Mouse (Mus musculus) hindbrain, embryonic 14.5 days (tissue): ENCODE data around the gene Tnnt1. TPM values are rescaled to one million over a fixed set of nuclear protein-coding genes. Genes with fewer than 3 reads are reported as not detected.
A peak's percentile ranks its signal among the peaks of the same experiment; 100 is the strongest.

ENCODE experiments used
- ATAC-seq: fragments of 200-750 bp; cut with Nextera tagmentation; 2 replicates; pipeline ENCODE4 v1.8.0; 2017; ENCODE audit warnings: moderate number of reproducible peaks, mild to moderate bottlenecking, moderate TSS enrichment, moderate library complexity; ENCODE audit not compliant: low FRiP score
- DNase-seq: peaks from one replicate; pipeline ENCODE4 v3.0.0-alpha.2; 2015; ENCODE audit warnings: low spot score
- H3K27ac ChIP-seq: fragments of 300-500 bp; sonication (generic); 2 replicates; pipeline ENCODE4 v1.5.1; 2014; ENCODE audit warnings: mild to moderate bottlenecking, moderate library complexity
- H3K27me3 ChIP-seq: fragments of 300-500 bp; sonication (generic); 2 replicates; pipeline ENCODE4 v1.6.1; 2014; ENCODE audit warnings: mild to moderate bottlenecking, low read length, mixed read lengths; ENCODE audit not compliant: control insufficient read depth, insufficient read depth
- H3K36me3 ChIP-seq: fragments of 300-500 bp; sonication (generic); replicated peaks from 2 replicates; pipeline ENCODE4 v1.6.1; 2014; ENCODE audit not compliant: control insufficient read depth, insufficient read depth
- H3K4me1 ChIP-seq: fragments of 300-500 bp; sonication (generic); replicated peaks from 2 replicates; pipeline ENCODE4 v1.6.1; 2014; ENCODE audit warnings: antibody characterized with exemption, low read length, mixed read lengths; ENCODE audit not compliant: control insufficient read depth, insufficient read depth
- H3K4me2 ChIP-seq: fragments of 300-500 bp; sonication (generic); replicated peaks from 2 replicates; pipeline ENCODE4 v1.6.1; 2014; ENCODE audit warnings: mild to moderate bottlenecking, moderate library complexity
- H3K4me3 ChIP-seq: fragments of 300-500 bp; sonication (generic); replicated peaks from 2 replicates; pipeline ENCODE4 v1.5.1; 2014; ENCODE audit warnings: mild to moderate bottlenecking, low read length
- H3K9ac ChIP-seq: fragments of 300-500 bp; sonication (generic); 2 replicates; pipeline ENCODE4 v1.6.1; 2014
- H3K9me3 ChIP-seq: fragments of 300-500 bp; sonication (generic); 2 replicates; pipeline ENCODE4 v1.6.1; 2016; ENCODE audit warnings: low read length; ENCODE audit not compliant: control insufficient read depth
- WGBS: fragments of 180-500 bp; shearing (Covaris S2); extraction: QIAGEN DNeasy Blood & Tissue Kit; methylation state at CpG from one replicate; pipeline ENCODE4 v1.1.7; 2014; 5-methylcytosine and 5-hydroxymethylcytosine counted together
- polyA plus RNA-seq: library from polyadenylated mRNA; unstranded; fragments of >200 nt; fragmentation: Nextera tagmentation; extraction: Ambion mirVana; gene quantifications from 2 replicates; pipeline ENCODE4 v1.2.1, GENCODE M21; 2014

Gene Tnnt1
- polyA plus RNA-seq, 1 experiment from 2014 or later: 3.9 TPM

GRCm38 (mm10) chr7:4491308-4491707 is 24.9 kb downstream of the Tnnt1 start:
- 84% methylated on average over 6 of the region's 6 CpGs for WGBS
- DNase-seq (no peak), ATAC-seq (no peak)
- H3K36me3 ChIP-seq: peaks cover 63% of the 10 kb centered on the region
- no peak overlapping the region for H3K27ac ChIP-seq
- no peak overlapping the region for H3K4me2 ChIP-seq
- no peaks in the 10 kb centered on the region for H3K27me3 ChIP-seq
- H3K9ac ChIP-seq: no peak overlapping the region
- no peak overlapping the region for H3K4me3 ChIP-seq
- no peaks in the 10 kb centered on the region for H3K9me3 ChIP-seq
- H3K4me1 ChIP-seq: no peaks in the 10 kb centered on the region

GRCm38 (mm10) chr7:4482281-4482680 is 33.9 kb downstream of the Tnnt1 start:
- Histone ChIP-seq H3K9me3 (no peaks in the 10 kb centered on the region), H3K9ac (no peak overlapping the region), H3K4me2 (no peak overlapping the region), H3K27me3 (0 out of 2 replicates have a peak, but pooled peaks cover 3% of the 10 kb centered on the region), H3K4me1 (peaks cover 5% of the 10 kb centered on the region), H3K27ac (no peak overlapping the region), H3K36me3 (peaks cover 53% of the 10 kb centered on the region), H3K4me3 (no peak overlapping the region)
- DNase-seq: no peak
- WGBS: 91% methylated on average over 12 of the region's 12 CpGs
- no peak for ATAC-seq

DNA sequence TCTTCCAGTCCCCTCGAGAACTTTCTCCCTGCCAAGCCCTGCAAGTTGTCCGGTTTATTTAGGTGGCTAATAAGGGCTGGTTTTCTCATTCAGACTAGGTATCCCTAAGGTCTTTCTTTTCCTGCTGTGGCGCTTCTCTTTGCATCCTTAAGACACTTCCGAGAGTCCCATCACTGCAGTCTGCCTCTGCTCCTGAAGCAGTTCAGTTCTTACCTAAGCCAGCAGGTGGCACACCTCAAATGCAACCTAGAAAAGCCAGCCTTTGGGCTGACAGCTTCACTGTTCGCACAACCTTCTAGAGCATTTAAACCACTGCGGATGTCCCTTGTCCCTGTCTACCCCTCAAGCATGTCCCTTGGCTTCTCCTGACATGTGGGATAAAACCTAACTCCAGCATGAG is 36.5 kb downstream of the Tnnt1 start:
- Histone ChIP-seq H3K4me3 (no peak overlapping the region), H3K27me3 (peaks cover 13% of the 10 kb centered on the region; the same call in 1 of the 2 replicates), H3K4me1 (peaks cover 5% of the 10 kb centered on the region), H3K4me2 (no peak overlapping the region), H3K9me3 (no peaks in the 10 kb centered on the region), H3K27ac (no peak overlapping the region), H3K9ac (no peak overlapping the region), H3K36me3 (peaks cover 33% of the 10 kb centered on the region)
- DNase-seq: peak; percentile 55
- no peak for ATAC-seq
- 26% methylated on average over 6 of the region's 6 CpGs for WGBS

- peak overlapping the region; percentile 71 for H3K4me2 ChIP-seq
- H3K9me3 ChIP-seq: no peaks in the 10 kb centered on the region
- H3K27me3 ChIP-seq: peaks cover 21% of the 10 kb centered on the region
- H3K36me3 ChIP-seq: peaks cover 25% of the 10 kb centered on the region
- peak; percentile 5; the same call in 1 of the 2 replicates for ATAC-seq
- H3K27ac ChIP-seq: no peak overlapping the region
- DNase-seq: no peak
- peak overlapping the region; percentile 49 for H3K9ac ChIP-seq
- peak overlapping the region; percentile 39 for H3K4me3 ChIP-seq
- H3K4me1 ChIP-seq: peaks cover 5% of the 10 kb centered on the region
- WGBS: 4% methylated on average over 16 of the region's 16 CpGs
These were observed 37.3 kb downstream of the Tnnt1 start for GRCm38 (mm10) chr7:4478796-4479291.

DNA sequence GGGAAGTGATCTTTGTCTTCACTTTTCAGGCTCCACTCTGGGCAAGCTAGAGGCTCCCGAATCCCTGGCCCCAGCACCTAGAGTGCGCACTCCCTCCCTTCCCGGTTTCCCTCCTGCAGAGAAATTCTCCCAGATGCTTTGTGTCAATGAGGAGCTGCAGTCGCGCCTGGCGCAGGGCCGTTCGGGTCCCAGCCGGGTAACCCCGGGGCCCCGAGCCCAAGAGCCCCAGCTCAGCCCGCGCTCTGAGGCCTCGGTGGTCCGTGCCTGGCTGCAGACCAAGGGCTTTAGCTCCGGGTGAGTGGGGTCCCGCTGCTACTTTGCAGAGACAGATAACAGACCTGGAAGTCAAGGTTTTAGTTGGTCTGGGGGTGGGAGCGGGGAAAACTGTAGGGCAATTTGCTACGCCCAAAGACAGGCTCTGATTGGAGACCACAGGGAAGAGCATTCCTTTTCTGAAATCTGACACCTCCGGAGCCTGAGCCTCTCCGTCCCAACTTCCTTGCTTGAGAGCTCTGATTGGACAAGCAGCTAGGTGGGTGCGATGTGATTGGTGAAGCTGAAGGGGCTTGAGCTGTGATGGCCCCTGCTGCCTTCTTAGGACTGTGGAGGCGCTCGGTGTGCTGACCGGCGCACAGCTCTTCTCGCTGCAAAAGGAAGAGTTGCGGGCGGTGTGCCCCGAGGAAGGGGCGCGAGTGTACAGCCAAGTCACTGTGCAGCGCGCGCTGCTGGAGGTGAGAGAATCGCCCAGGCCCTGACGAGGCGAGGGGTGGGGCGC is 38.0 kb downstream of the Tnnt1 start:
- Histone ChIP-seq H3K27ac (peak overlapping the region; percentile 3; the same call in 1 of the 2 replicates), H3K9me3 (no peaks in the 10 kb centered on the region), H3K4me3 (peak overlapping the region; percentile 39), H3K27me3 (peaks cover 27% of the 10 kb centered on the region), H3K4me1 (peaks cover 5% of the 10 kb centered on the region), H3K4me2 (peak overlapping the region; percentile 71), H3K36me3 (peaks cover 19% of the 10 kb centered on the region), H3K9ac (peak overlapping the region; percentile 49)
- under 1% methylated on average over 39 of the region's 39 CpGs for WGBS
- DNase-seq (peak; percentile 74), ATAC-seq (peak; percentile 95)

GRCm38 (mm10) chr7:4473940-4474339 is 42.2 kb downstream of the Tnnt1 start:
- Histone ChIP-seq H3K9ac (no peak overlapping the region), H3K27ac (no peak overlapping the region), H3K4me3 (no peak overlapping the region), H3K36me3 (no peaks in the 10 kb centered on the region), H3K27me3 (peaks cover 47% of the 10 kb centered on the region), H3K4me1 (peaks cover 2% of the 10 kb centered on the region), H3K4me2 (no peak overlapping the region), H3K9me3 (no peaks in the 10 kb centered on the region)
- ATAC-seq: no peak
- 11% methylated on average over 19 of the region's 19 CpGs for WGBS
- no peak for DNase-seq

GRCm38 (mm10) chr7:4471179-4471555 is 45.0 kb downstream of the Tnnt1 start:
- Histone ChIP-seq H3K4me1 (no peaks in the 10 kb centered on the region; the same call in 1 of the 2 replicates), H3K4me2 (peak overlapping the region; percentile 78), H3K27ac (no peak overlapping the region), H3K9ac (peak overlapping the region; percentile 59), H3K27me3 (peaks cover 40% of the 10 kb centered on the region), H3K9me3 (no peaks in the 10 kb centered on the region), H3K4me3 (peak overlapping the region; percentile 42), H3K36me3 (no peaks in the 10 kb centered on the region)
- DNase-seq (peak; percentile 84), ATAC-seq (peak; percentile 88)
- under 1% methylated on average over 24 of the region's 24 CpGs for WGBS

DNA sequence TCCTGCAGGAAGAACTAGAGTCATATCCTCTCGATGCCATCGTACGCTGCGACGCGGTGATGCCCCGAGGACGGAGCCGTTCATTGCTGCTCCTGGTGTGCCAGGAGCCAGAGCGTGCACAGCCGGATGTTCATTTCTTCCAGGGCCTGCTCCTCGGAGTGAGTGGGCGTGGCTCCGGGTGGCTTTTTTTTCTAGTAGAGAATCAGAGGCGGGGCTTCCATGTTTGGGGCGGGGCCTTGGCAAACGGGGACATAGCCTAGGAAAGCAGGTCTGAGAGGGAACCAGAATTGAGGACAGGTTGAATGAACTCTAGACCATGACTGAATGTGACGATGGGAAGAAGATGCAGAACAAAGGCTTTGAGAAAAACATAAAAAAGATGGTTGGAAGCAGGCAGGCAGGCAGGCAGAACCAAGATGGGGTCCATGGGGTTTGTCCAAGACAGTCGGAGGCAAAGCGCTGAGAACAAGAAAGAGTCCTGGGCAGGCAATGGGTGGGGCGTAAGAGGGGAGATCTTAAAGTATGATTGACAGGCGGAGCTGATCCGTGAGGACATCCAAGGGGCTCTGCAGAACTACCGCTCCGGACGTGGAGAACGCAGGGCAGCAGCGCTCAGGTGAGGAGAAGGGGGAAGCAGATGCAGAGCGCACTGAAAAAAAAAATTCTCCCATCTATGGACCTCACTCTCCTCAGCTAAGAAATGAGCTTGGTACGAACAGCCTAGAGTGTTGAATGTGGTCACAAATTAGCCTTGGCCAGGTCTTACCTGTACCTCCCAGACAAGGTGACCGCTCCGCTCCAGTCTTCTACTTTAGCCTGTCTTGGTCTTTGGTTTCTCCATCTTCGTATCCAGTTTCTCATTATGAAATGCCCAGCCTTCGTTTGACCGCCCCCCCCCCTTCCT is 45.7 kb downstream of the Tnnt1 start:
- Histone ChIP-seq H3K9me3 (no peaks in the 10 kb centered on the region), H3K4me1 (no peaks in the 10 kb centered on the region; the same call in 1 of the 2 replicates), H3K9ac (peak overlapping the region; percentile 59), H3K27me3 (peaks cover 39% of the 10 kb centered on the region), H3K4me2 (peak overlapping the region; percentile 78), H3K27ac (no peak overlapping the region), H3K36me3 (no peaks in the 10 kb centered on the region), H3K4me3 (peak overlapping the region; percentile 42)
- WGBS: 2% methylated on average over 34 of the region's 35 CpGs
- ATAC-seq (peak; percentile 58), DNase-seq (peak; percentile 65)

- H3K36me3 ChIP-seq: no peaks in the 10 kb centered on the region
- ATAC-seq: no peak
- DNase-seq: no peak
- H3K4me1 ChIP-seq: no peaks in the 10 kb centered on the region; the same call in 1 of the 2 replicates
- 77% methylated on average over 3 of the region's 3 CpGs for WGBS
- H3K27me3 ChIP-seq: peaks cover 16% of the 10 kb centered on the region
- no peak overlapping the region for H3K9ac ChIP-seq
- no peak overlapping the region for H3K27ac ChIP-seq
- no peak overlapping the region for H3K4me2 ChIP-seq
- H3K4me3 ChIP-seq: no peak overlapping the region
- no peaks in the 10 kb centered on the region for H3K9me3 ChIP-seq
These were observed 48.4 kb downstream of the Tnnt1 start for GRCm38 (mm10) chr7:4467801-4468200.
